Mouse (Mus musculus): ENCODE data around the gene Zfp536. TPM values are rescaled to one million over a fixed set of nuclear protein-coding genes. Genes with fewer than 3 reads are reported as not detected.

Gene Zfp536
- polyA plus RNA-seq, 1 experiment from 2014 or later, result 11.5 TPM

DNA sequence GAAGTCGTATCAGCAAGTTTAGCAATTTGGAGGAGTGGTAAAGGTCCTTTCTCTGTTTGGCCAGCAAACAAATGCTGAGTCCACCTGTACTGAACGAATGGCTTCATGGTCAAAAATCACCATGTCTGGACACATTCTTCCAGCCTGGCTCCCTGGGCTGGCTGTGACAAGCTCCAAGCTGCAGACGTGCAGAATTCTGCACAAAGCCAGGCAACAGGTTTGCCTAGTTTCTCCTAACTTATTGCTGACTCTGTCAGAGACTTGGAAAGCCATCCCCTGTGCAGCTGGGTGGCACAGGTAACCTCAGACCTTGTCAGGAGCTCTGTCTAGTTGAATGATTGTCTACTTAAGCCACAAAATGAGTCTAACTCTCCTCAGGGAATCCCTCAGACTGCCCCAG, 288.5 kb downstream of the Zfp536 start:
- no peaks in the 10 kb centered on the region for H3K36me3 ChIP-seq (ENCODE audit: control insufficient read depth, insufficient read depth, low read length)
- H3K9me3 ChIP-seq (ENCODE audit: control insufficient read depth, low read length), result no peaks in the 10 kb centered on the region
- H3K27ac ChIP-seq (ENCODE audit: low read depth), result no peak overlapping the region
- WGBS, result 64% methylated on average over 3 of the region's 3 CpGs
- no peak overlapping the region for H3K9ac ChIP-seq (ENCODE audit: low read length)
- H3K4me1 ChIP-seq (replicated peaks; ENCODE audit: control insufficient read depth, insufficient read depth, low read length), result no peaks in the 10 kb centered on the region
- H3K27me3 ChIP-seq (replicated peaks; ENCODE audit: control insufficient read depth, insufficient read depth, low read length), result no peaks in the 10 kb centered on the region
- no peak for ATAC-seq (replicated peaks; ENCODE audit: low FRiP score, low TSS enrichment, low read depth)
- DNase-seq (ENCODE audit: low spot score), result no peak
- H3K4me3 ChIP-seq (ENCODE audit: low read depth, low read length), result no peak overlapping the region
- H3K4me2 ChIP-seq (ENCODE audit: low read length), result no peak overlapping the region

DNA sequence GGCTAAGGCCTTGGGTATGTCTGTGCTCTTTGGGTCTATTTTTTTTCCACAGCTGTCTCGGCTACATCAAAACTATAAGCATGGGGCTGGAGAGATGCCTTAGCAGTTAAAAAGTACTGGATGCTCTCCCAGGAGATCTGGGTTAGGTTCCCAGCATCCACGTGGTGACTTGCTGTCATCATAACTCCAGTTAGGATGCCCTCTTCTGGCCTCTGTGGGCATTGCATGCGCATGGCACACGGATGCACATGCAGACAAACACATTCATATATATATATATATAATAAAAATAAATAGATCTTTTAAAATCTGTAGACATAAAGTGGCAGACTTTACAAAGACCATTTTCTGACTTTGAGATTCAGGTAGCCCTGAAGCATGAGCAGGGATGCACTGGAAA, 290.9 kb downstream of the Zfp536 start:
- Histone ChIP-seq H3K36me3 (ENCODE audit: control insufficient read depth, insufficient read depth, low read length) (no peaks in the 10 kb centered on the region), H3K9me3 (ENCODE audit: control insufficient read depth, low read length) (no peaks in the 10 kb centered on the region), H3K4me1 (replicated peaks; ENCODE audit: control insufficient read depth, insufficient read depth, low read length) (no peaks in the 10 kb centered on the region), H3K27me3 (replicated peaks; ENCODE audit: control insufficient read depth, insufficient read depth, low read length) (no peaks in the 10 kb centered on the region), H3K4me2 (ENCODE audit: low read length) (no peak overlapping the region), H3K27ac (ENCODE audit: low read depth) (no peak overlapping the region), H3K4me3 (ENCODE audit: low read depth, low read length) (no peak overlapping the region), H3K9ac (ENCODE audit: low read length) (no peak overlapping the region)
- DNase-seq (ENCODE audit: low spot score) (no peak), ATAC-seq (replicated peaks; ENCODE audit: low FRiP score, low TSS enrichment, low read depth) (no peak)
- WGBS, result 73% methylated on average over 4 of the region's 4 CpGs

DNA sequence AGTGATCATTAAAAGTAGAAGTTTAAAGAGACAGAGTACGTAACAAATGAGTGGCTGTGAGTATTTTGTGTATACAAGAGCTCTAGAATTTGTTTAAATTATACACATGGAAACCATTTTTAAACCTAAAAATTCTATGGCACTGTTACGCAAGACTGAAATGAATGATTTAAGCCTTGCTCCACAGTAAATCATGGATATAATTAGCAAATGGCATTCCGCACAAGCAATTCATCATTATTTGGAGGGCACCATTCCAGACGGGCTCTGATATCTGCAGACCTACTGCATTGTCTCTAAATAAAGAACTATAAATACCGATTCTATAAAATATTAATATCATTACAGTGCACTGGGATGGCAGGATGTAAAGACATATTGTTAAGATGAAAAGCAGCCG, 292.3 kb downstream of the Zfp536 start:
- Histone ChIP-seq H3K27ac (ENCODE audit: low read depth) (no peak overlapping the region), H3K36me3 (ENCODE audit: control insufficient read depth, insufficient read depth, low read length) (no peaks in the 10 kb centered on the region), H3K4me2 (ENCODE audit: low read length) (no peak overlapping the region), H3K4me1 (replicated peaks; ENCODE audit: control insufficient read depth, insufficient read depth, low read length) (no peaks in the 10 kb centered on the region), H3K9ac (ENCODE audit: low read length) (no peak overlapping the region), H3K9me3 (ENCODE audit: control insufficient read depth, low read length) (no peaks in the 10 kb centered on the region), H3K4me3 (ENCODE audit: low read depth, low read length) (no peak overlapping the region), H3K27me3 (replicated peaks; ENCODE audit: control insufficient read depth, insufficient read depth, low read length) (no peaks in the 10 kb centered on the region)
- ATAC-seq (replicated peaks; ENCODE audit: low FRiP score, low TSS enrichment, low read depth), result no peak
- 55% methylated on average over 6 of the region's 6 CpGs for WGBS
- DNase-seq (ENCODE audit: low spot score), result no peak

DNA sequence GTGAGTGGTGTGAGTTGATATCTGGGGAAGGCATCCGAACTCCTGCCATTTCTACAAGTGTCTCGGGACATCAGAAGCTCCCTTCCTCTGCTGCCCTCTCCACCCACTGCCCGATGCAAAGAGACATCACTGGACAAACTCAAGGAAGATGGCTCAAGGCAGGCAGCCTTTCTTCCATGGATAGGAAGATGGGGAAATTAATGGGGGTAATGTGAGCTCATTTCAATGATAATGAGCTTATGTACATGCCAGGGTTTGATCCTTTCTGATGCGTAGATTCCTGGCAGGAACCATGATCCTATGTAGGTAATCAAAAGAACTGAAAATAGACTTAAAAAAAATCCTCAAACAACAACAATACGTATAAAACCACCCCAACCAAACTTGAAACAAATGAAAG, 296.1 kb downstream of the Zfp536 start:
- no peak overlapping the region for H3K4me3 ChIP-seq (ENCODE audit: low read depth, low read length)
- no peaks in the 10 kb centered on the region for H3K4me1 ChIP-seq (replicated peaks; ENCODE audit: control insufficient read depth, insufficient read depth, low read length)
- no peak overlapping the region for H3K27ac ChIP-seq (ENCODE audit: low read depth)
- no peaks in the 10 kb centered on the region for H3K36me3 ChIP-seq (ENCODE audit: control insufficient read depth, insufficient read depth, low read length)
- ATAC-seq (replicated peaks; ENCODE audit: low FRiP score, low TSS enrichment, low read depth), result no peak
- no peak overlapping the region for H3K4me2 ChIP-seq (ENCODE audit: low read length)
- DNase-seq (ENCODE audit: low spot score), result no peak
- no peaks in the 10 kb centered on the region for H3K9me3 ChIP-seq (ENCODE audit: control insufficient read depth, low read length)
- no peaks in the 10 kb centered on the region for H3K27me3 ChIP-seq (replicated peaks; ENCODE audit: control insufficient read depth, insufficient read depth, low read length)
- whole genome bisulfite sequencing, result 91% methylated on average over 5 of the region's 5 CpGs
- H3K9ac ChIP-seq (ENCODE audit: low read length), result no peak overlapping the region

DNA sequence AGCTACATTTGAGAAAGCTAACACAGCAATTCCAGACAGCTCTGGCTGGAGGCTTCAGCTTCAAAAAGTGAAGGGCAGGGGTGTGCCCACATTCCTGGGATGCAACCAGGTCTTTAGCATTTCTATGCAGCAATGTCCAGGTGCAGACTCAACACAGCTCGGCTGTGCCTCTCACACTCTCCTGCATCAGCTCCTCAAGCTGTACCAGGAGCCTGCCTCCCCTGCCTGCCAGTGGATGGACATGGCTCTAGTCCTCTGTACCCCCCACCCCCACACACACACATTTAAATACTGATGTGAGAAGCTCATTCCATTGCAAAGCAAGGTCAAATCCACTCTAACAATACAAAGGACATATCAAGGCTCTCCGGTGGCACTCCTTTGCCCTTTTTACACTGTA, 298.0 kb downstream of the Zfp536 start:
- Histone ChIP-seq H3K9ac (ENCODE audit: low read length) (no peak overlapping the region), H3K27ac (ENCODE audit: low read depth) (no peak overlapping the region), H3K4me1 (replicated peaks; ENCODE audit: control insufficient read depth, insufficient read depth, low read length) (no peaks in the 10 kb centered on the region), H3K27me3 (replicated peaks; ENCODE audit: control insufficient read depth, insufficient read depth, low read length) (no peaks in the 10 kb centered on the region), H3K9me3 (ENCODE audit: control insufficient read depth, low read length) (no peaks in the 10 kb centered on the region), H3K36me3 (ENCODE audit: control insufficient read depth, insufficient read depth, low read length) (no peaks in the 10 kb centered on the region), H3K4me2 (ENCODE audit: low read length) (no peak overlapping the region), H3K4me3 (ENCODE audit: low read depth, low read length) (no peak overlapping the region)
- ATAC-seq (replicated peaks; ENCODE audit: low FRiP score, low TSS enrichment, low read depth), result no peak
- DNase-seq (ENCODE audit: low spot score), result no peak
- WGBS, result 61% methylated on average over 2 of the region's 2 CpGs

DNA sequence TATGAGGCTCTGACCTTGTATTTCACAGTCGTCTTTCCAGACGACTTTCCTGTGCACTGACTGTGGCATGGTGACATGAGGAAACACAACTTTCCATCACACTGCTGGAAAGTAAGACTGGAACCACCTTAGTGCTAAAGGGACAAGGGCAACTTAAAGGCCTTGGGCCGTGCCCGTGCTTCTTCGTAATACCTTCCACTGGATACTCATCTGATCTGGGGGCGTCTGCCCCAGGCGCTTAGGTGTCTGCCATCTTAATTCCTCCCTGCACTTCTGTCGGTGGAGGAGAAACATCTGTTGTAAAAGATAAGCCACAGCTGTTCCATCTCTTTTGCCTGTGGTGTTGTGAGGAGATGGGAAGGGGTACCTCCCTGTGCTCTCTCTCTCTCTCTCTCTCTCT, 299.2 kb downstream of the Zfp536 start:
- 47% methylated on average over 8 of the region's 8 CpGs for WGBS
- no peak overlapping the region for H3K27ac ChIP-seq (ENCODE audit: low read depth)
- no peaks in the 10 kb centered on the region for H3K27me3 ChIP-seq (replicated peaks; ENCODE audit: control insufficient read depth, insufficient read depth, low read length)
- no peaks in the 10 kb centered on the region for H3K9me3 ChIP-seq (ENCODE audit: control insufficient read depth, low read length)
- no peak for ATAC-seq (replicated peaks; ENCODE audit: low FRiP score, low TSS enrichment, low read depth)
- no peak overlapping the region for H3K9ac ChIP-seq (ENCODE audit: low read length)
- no peak for DNase-seq (ENCODE audit: low spot score)
- no peak overlapping the region for H3K4me2 ChIP-seq (ENCODE audit: low read length)
- no peaks in the 10 kb centered on the region for H3K4me1 ChIP-seq (replicated peaks; ENCODE audit: control insufficient read depth, insufficient read depth, low read length)
- H3K4me3 ChIP-seq (ENCODE audit: low read depth, low read length), result no peak overlapping the region
- no peaks in the 10 kb centered on the region for H3K36me3 ChIP-seq (ENCODE audit: control insufficient read depth, insufficient read depth, low read length)

DNA sequence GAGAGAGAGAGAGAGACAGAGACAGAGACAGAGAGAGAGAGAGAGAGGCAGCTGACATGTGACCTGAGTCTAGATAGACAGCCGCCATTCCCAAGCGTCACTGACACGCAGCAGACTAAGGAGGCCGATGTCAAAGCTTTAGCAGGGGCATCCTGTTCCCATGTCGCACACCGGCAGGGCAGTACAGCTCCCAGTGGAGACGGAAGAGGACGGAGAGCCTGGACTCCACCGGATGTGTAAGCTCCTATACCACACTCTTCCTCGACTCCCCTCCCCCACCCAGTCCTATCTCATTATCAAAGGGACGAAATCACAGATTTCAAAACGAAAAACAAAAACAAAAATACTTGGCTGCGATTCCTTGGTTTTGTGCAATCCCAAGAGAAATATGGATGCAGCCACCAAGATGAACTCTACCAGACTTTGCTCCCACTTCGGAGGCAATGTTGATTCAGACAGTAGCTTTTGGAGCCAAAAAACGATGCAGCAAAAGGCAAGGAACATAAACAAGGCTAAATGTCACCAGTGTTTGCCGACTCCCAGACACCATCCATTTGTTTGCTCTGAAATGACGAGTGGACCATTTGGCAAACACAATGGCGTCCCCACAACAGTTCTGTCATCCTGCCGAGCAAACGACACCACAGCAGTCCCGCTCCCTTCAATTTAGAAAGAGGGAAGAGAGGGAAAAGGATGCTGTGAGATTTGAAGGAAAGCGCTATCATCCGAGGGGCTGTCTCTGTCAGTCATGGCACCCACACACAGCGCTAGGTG, 299.9 kb downstream of the Zfp536 start:
- 64% methylated on average over 24 of the region's 24 CpGs for WGBS
- Histone ChIP-seq H3K9me3 (ENCODE audit: control insufficient read depth, low read length) (no peaks in the 10 kb centered on the region), H3K4me2 (ENCODE audit: low read length) (no peak overlapping the region), H3K27ac (ENCODE audit: low read depth) (no peak overlapping the region), H3K9ac (ENCODE audit: low read length) (no peak overlapping the region), H3K4me3 (ENCODE audit: low read depth, low read length) (no peak overlapping the region), H3K4me1 (replicated peaks; ENCODE audit: control insufficient read depth, insufficient read depth, low read length) (no peaks in the 10 kb centered on the region), H3K36me3 (ENCODE audit: control insufficient read depth, insufficient read depth, low read length) (no peaks in the 10 kb centered on the region), H3K27me3 (replicated peaks; ENCODE audit: control insufficient read depth, insufficient read depth, low read length) (no peaks in the 10 kb centered on the region)
- DNase-seq (ENCODE audit: low spot score) (no peak), ATAC-seq (replicated peaks; ENCODE audit: low FRiP score, low TSS enrichment, low read depth) (no peak)

DNA sequence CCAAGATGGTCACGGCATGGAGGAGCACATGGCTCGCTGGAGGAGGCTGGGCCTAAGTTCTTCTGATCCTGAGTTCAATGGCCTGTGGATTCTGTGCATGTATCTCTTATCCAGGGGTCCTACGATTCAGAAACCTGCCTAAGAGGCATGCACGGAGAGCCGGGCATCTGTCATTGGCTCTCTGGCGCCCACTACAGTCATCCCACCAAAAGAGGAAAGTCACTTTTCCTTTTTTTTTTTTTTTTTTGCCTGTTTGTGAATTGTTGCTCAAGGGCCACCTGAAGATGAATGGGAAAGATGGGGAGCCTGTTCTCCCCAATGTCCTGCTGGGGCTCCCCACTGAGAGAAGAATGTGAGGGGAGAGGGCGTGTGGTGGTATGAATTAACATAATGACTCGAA, 301.7 kb downstream of the Zfp536 start:
- DNase-seq (ENCODE audit: low spot score), result no peak
- no peaks in the 10 kb centered on the region for H3K27me3 ChIP-seq (replicated peaks; ENCODE audit: control insufficient read depth, insufficient read depth, low read length)
- 50% methylated on average over 8 of the region's 8 CpGs for WGBS
- H3K9me3 ChIP-seq (ENCODE audit: control insufficient read depth, low read length), result no peaks in the 10 kb centered on the region
- H3K4me2 ChIP-seq (ENCODE audit: low read length), result no peak overlapping the region
- no peak overlapping the region for H3K27ac ChIP-seq (ENCODE audit: low read depth)
- no peak overlapping the region for H3K9ac ChIP-seq (ENCODE audit: low read length)
- ATAC-seq (replicated peaks; ENCODE audit: low FRiP score, low TSS enrichment, low read depth), result no peak
- no peak overlapping the region for H3K4me3 ChIP-seq (ENCODE audit: low read depth, low read length)
- no peaks in the 10 kb centered on the region; the same call in 1 of the 2 replicates for H3K4me1 ChIP-seq (replicated peaks; ENCODE audit: control insufficient read depth, insufficient read depth, low read length)
- H3K36me3 ChIP-seq (ENCODE audit: control insufficient read depth, insufficient read depth, low read length), result no peaks in the 10 kb centered on the region
